Mouse (Mus musculus) brain, embryonic 14.5 days (tissue): ENCODE measurements around the gene Casd1.

Source experiments
- CTCF ChIP-seq: fragments of 200-500 bp; IDR thresholded peaks from 2 replicates; pipeline ENCODE4 v1.5.1; 2012; ENCODE audit warnings: inconsistent platforms, mild to moderate bottlenecking, moderate library complexity, borderline replicate concordance; ENCODE audit not compliant: insufficient read depth, insufficient read length; ENCODE audit errors: extremely low read depth
- POLR2A ChIP-seq: fragments of 200-500 bp; IDR thresholded peaks from 2 replicates; pipeline ENCODE4 v1.6.1; 2012; ENCODE audit warnings: mild to moderate bottlenecking, inconsistent platforms, borderline replicate concordance; ENCODE audit not compliant: poor library complexity, insufficient read depth, insufficient read length, severe bottlenecking; ENCODE audit errors: extremely low read depth

GRCm38 (mm10) chr6:4587946-4588345 is 12.7 kb upstream of the Casd1 start:
- TF ChIP-seq CTCF (no peak), POLR2A (no peak)
